Mouse (Mus musculus): ENCODE measurements around the gene Eno3. TPM values are rescaled to one million over a fixed set of nuclear protein-coding genes. Genes with fewer than 3 reads are reported as not detected.

Gene Eno3
- 1 to 10 TPM; 8.1 to 9.3 TPM for total RNA-seq (2021)

DNA sequence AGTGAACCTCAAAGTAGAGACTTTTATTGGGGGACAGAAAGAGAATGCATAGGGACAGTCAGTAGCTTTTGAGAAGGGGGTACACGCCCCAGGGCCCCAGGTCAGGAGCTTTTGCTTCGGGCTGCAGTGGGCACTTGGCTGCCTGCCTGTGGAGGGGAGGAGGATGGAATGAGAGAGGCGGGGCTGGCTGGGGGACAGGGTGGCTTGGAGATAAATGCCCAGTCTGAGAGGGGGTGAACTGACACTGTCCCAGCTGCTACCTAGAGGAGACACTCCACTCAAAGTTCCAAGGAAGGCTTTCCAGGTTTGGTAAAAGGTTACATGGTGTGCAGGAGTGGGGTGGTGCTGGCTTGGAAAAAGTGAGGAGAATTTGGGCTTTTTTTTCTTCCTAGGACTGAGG lies at the start of gene Eno3:
Eno3 (plus strand) TSS at position 239 of the 400 bp plus-strand sequence.
- intact Hi-C loops (cut with DNase I): no loop called here
- DNase-seq: peak; percentile 48

- DNase-seq: no peak
- intact Hi-C loops (cut with DNase I): loop anchor here (10.0 kb wide), 1 partner anchor 163 kb away; no protein-coding TSS in a partner anchor
Observed at GRCm38 (mm10) chr11:70607611-70608010, 49.4 kb upstream of the Eno3 start.

- peak; percentile 29 for DNase-seq
- intact Hi-C loops (cut with DNase I): loop anchor here (10.0 kb wide), 1 partner anchor 164 kb away; no protein-coding TSS in a partner anchor
Observed at GRCm38 (mm10) chr11:70608381-70609066, 48.5 kb upstream of the Eno3 start.

- DNase-seq: no peak
- intact Hi-C loops (cut with DNase I): loop anchor here (10.0 kb wide), 1 partner anchor 144 kb away; no protein-coding TSS in a partner anchor
Observed at GRCm38 (mm10) chr11:70610752-70611151, 46.2 kb upstream of the Eno3 start.

GRCm38 (mm10) chr11:70612505-70612904 lies 44.5 kb upstream of the Eno3 start:
- intact Hi-C loops (cut with DNase I): loop anchor here (10.0 kb wide), 1 partner anchor 142 kb away; no protein-coding TSS in a partner anchor
- no peak for DNase-seq

- intact Hi-C loops (cut with DNase I): loop anchor here (10.0 kb wide), 1 partner anchor 140 kb away; no protein-coding TSS in a partner anchor
- DNase-seq: no peak
Observed at GRCm38 (mm10) chr11:70615074-70615473, 41.9 kb upstream of the Eno3 start.

- intact Hi-C loops (cut with DNase I): loop anchor here (10.0 kb wide), 1 partner anchor 139 kb away; no protein-coding TSS in a partner anchor
- DNase-seq: peak; percentile 31
Observed at GRCm38 (mm10) chr11:70615516-70616093, 41.4 kb upstream of the Eno3 start, which contains the start of gene 4930544D05Rik. TSS of gene 4930544D05Rik (plus strand) at chr11:70615848.

GRCm38 (mm10) chr11:70619101-70619500 lies 37.9 kb upstream of the Eno3 start, which contains the start of gene Chrne:
TSS of gene Chrne (minus strand) at chr11:70619216.
- intact Hi-C loops (cut with DNase I): loop anchor here (10.0 kb wide), 1 partner anchor 136 kb away; no protein-coding TSS in a partner anchor
- DNase-seq: no peak

DNA sequence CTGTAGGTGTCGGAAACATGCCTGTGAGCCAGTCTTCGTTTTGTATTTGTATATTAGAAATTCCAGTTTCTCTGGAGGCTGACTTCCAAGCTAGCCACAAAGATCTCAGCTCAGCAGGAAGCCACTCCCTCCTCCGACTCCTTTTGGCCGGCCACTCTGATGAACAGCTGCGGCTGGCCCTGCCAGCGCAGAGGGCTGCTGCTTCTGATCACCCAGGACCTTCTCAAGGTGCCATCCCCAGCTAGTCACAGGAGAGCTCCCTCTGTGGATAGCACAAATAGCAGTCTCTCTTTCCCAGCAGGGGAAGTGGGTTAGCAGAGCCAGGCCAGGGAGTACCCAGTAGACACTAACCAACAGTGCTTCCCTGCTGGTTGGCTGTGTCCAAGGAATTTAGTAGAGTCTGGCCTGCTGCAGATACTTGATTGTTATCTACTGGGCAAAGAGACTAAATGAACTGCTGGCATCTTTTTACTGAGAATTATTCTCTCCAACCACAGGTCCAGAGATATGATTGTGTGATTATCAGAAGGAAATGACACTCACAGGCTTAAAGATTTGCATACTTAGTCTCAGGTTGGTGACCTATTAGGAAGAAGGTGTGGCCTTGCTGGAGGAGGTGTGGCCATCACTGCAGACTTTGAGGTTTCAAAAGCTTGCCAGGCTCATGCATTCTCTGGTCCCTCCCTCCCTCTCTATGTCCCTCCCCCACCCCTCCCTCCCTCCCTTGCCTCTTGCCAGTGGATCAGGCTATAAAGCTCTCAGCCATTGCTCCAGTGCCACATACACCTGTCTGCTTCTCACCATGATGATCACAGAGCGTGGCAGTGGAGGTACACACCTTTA lies 34.8 kb upstream of the Eno3 start:
- DNase-seq: no peak
- intact Hi-C loops (cut with DNase I): no loop called here

DNA sequence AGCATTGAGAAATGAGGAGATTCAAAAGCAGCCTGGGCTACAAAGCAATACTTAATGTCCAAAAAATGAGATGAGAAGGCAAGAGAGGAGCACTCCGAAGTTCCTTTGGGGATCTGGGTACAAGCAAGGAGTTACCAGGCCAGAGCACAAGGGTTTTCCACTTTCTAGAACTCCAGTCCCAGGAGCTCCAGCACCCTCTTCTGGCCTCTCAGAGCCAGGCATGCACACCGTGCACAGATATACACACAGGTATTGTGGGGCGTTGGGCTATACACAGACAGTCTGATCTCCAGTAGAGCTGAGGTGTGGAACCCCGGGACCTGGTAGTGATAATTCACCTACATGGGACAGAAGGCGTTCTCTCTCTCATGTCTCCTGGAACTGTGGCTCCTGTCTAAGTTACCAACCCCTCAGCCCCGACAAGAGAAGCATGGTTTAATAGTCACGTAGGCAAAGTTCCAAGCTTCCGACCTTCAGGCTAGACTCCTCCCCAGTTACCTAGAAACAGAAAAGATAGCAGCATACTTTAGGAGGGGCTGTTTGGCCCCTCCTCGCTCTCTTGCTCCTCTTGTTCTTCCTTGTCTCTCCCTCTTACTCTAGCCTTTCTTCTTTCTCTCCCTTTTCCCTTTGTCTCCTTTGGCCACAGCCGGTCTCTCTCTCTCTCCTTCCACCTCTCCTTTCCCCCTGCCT lies 33.8 kb upstream of the Eno3 start:
- intact Hi-C loops (cut with DNase I): no loop called here
- DNase-seq: no peak

- DNase-seq: peak; percentile 58
- intact Hi-C loops (cut with DNase I): no loop called here
Observed at GRCm38 (mm10) chr11:70625473-70625872, 31.5 kb upstream of the Eno3 start.

DNA sequence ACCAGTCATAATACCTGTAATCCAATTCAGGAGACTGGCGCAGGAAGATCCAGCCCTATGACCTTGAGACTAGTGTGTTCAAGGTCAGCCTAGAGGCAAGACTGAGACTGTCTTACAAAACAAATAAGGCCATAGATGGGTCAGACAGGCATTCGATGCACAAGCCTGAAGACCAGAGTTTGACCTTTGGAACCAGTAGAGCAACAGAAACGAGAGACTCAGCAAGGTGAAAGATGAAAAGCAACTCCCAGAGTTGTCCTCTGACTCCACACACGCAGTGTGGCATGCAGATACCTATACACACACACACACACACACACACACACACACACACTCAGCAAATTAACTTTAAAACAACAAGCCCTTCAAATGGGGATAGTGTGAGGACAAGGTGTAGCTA lies 30.1 kb upstream of the Eno3 start:
- no peak for DNase-seq
- intact Hi-C loops (cut with DNase I): no loop called here

GRCm38 (mm10) chr11:70628431-70628830 lies 28.6 kb upstream of the Eno3 start:
- intact Hi-C loops (cut with DNase I): no loop called here
- no peak for DNase-seq

- intact Hi-C loops (cut with DNase I): no loop called here
- no peak for DNase-seq
Observed at GRCm38 (mm10) chr11:70629557-70629956, 27.4 kb upstream of the Eno3 start.

GRCm38 (mm10) chr11:70630129-70630528 lies 26.9 kb upstream of the Eno3 start:
- intact Hi-C loops (cut with DNase I): no loop called here

DNA sequence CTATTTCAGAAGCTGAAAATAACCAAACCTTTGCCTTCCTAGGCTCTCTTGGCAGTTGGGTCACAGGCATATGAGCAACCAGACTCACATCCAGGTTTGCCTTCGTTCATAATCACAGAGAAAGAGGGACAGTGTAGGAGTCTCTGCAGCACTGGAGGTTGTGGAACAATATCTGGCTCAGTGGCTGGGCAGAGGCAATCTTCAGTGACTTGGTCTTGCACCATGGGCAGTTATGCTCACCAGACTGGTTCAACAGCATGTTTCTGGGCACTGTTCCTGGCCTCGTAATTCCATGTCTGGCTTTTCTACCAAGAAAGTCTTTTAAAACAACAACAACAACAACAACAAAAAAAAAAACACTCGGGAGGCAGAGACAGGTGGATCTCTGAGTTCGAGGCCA lies 21.4 kb upstream of the Eno3 start:
- intact Hi-C loops (cut with DNase I): no loop called here
- DNase-seq: no peak

More at GRCm38 (mm10) chr11:70630129-70630528, 26.9 kb upstream of the Eno3 start:
- DNase-seq: no peak

DNA sequence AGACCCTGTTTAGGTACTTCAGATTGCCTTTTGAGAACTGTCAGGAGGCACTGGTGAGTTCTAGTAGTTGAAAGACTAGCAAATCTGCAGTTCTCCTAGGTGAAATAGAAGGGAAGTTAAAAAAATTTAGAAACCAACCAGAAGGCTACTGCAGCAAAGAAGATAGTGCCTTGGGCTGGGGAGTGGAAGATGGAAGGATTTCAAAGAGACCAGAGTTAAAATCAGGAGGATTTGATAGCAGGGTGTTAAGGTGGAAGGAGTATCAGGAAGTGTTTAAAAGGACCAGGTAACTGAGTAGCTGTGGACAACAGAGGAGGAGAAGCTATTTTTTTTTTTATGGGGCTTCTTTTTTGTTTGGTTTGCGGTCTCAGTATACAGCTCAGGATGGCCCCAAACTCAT lies 19.2 kb upstream of the Eno3 start:
- intact Hi-C loops (cut with DNase I): no loop called here
- DNase-seq: no peak

DNA sequence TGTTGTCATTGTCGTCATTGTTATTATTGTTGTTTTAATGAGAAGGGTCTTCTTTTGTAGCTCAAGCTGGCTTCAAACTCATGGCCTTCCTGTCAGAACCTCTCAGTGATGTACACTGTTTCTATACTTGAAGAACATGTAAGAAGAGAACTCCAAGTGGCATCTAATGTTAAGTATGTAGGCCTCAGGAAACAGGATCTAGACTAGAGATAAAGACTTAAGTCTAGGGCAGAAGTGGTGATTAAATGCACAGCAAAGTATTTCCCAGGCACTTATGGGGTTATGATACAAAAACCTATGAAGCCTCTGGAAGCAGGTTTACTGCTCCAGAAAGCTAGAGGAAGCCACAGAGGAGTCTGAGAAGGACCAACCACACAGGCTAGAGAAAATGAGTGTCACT lies 18.7 kb upstream of the Eno3 start:
- intact Hi-C loops (cut with DNase I): no loop called here
- DNase-seq: no peak

GRCm38 (mm10) chr11:70638714-70639278 lies 18.2 kb upstream of the Eno3 start, which contains the start of gene Gp1ba:
TSS of gene Gp1ba (plus strand) at chr11:70639122.
- intact Hi-C loops (cut with DNase I): no loop called here

DNA sequence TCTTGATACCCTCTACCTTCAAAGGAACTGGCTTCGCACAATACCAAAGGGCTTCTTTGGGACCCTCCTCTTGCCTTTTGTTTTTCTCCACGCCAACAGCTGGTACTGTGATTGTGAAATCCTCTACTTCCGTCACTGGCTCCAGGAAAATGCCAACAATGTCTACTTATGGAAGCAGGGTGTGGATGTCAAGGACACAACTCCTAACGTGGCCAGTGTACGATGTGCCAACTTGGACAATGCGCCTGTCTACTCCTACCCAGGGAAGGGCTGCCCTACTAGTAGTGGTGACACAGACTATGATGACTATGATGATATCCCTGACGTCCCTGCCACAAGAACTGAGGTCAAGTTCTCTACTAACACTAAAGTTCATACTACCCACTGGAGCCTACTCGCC lies 17.0 kb upstream of the Eno3 start:
- no peak for DNase-seq
- intact Hi-C loops (cut with DNase I): no loop called here

More at GRCm38 (mm10) chr11:70638714-70639278, 18.2 kb upstream of the Eno3 start, which contains the start of gene Gp1ba:
- no peak for DNase-seq
